Mouse (Mus musculus) forebrain, embryonic 11.5 days (tissue): ENCODE data around the gene Agap1. TPM values are rescaled to one million over a fixed set of nuclear protein-coding genes. Genes with fewer than 3 reads are reported as not detected.

Experiments
- ATAC-seq: fragments of 200-750 bp; cut with Nextera tagmentation; replicated peaks from 2 replicates; pipeline ENCODE4 v1.8.0; 2017; ENCODE audit warnings: moderate TSS enrichment; ENCODE audit not compliant: low FRiP score
- DNase-seq: peaks from one replicate; pipeline ENCODE4 v3.0.0-alpha.2; 2017; ENCODE audit warnings: low spot score
- H3K27ac ChIP-seq: fragments of 300-500 bp; sonication (generic); 2 replicates; pipeline ENCODE4 v1.5.1; 2014; ENCODE audit warnings: low read depth, low read length
- H3K27me3 ChIP-seq: fragments of 300-500 bp; sonication (generic); 2 replicates; pipeline ENCODE4 v1.6.1; 2014; ENCODE audit warnings: mild to moderate bottlenecking, low read length, mixed read lengths; ENCODE audit not compliant: control insufficient read depth, insufficient read depth
- H3K36me3 ChIP-seq: fragments of 300-500 bp; sonication (generic); 2 replicates; pipeline ENCODE4 v1.6.1; 2014; ENCODE audit warnings: mild to moderate bottlenecking, low read length, moderate library complexity, mixed read lengths; ENCODE audit not compliant: control insufficient read depth, insufficient read depth
- H3K4me1 ChIP-seq: fragments of 300-500 bp; sonication (generic); replicated peaks from 2 replicates; pipeline ENCODE4 v1.6.1; 2014; ENCODE audit warnings: low read length, mixed read lengths; ENCODE audit not compliant: control insufficient read depth, insufficient read depth
- H3K4me2 ChIP-seq: fragments of 300-500 bp; sonication (generic); 2 replicates; pipeline ENCODE4 v1.6.1; 2014; ENCODE audit warnings: low read depth, mild to moderate bottlenecking, low read length, moderate library complexity, mixed read lengths; ENCODE audit not compliant: severe bottlenecking
- H3K4me3 ChIP-seq: fragments of 300-500 bp; sonication (generic); 2 replicates; pipeline ENCODE4 v1.5.1; 2014; ENCODE audit warnings: low read depth, low read length
- H3K9ac ChIP-seq: fragments of 300-500 bp; sonication (generic); 2 replicates; pipeline ENCODE4 v1.6.1; 2014; ENCODE audit warnings: low read length
- H3K9me3 ChIP-seq: fragments of 300-500 bp; sonication (generic); 2 replicates; pipeline ENCODE4 v1.6.1; 2016; ENCODE audit warnings: low read length, mixed read lengths; ENCODE audit not compliant: control insufficient read depth
- WGBS: fragments of 180-500 bp; shearing (Covaris S2); extraction: QIAGEN DNeasy Blood & Tissue Kit; methylation state at CpG from one replicate; pipeline ENCODE4 v1.1.7; 2014; 5-methylcytosine and 5-hydroxymethylcytosine counted together
- polyA plus RNA-seq: library from polyadenylated mRNA; unstranded; fragments of >200 nt; fragmentation: Nextera tagmentation; extraction: Ambion mirVana; gene quantifications from 2 replicates; pipeline ENCODE4 v1.2.1, GENCODE M21; 2014

The Agap1 gene
- polyA plus RNA-seq, 1 experiment from 2014 or later: 36.1 TPM

DNA sequence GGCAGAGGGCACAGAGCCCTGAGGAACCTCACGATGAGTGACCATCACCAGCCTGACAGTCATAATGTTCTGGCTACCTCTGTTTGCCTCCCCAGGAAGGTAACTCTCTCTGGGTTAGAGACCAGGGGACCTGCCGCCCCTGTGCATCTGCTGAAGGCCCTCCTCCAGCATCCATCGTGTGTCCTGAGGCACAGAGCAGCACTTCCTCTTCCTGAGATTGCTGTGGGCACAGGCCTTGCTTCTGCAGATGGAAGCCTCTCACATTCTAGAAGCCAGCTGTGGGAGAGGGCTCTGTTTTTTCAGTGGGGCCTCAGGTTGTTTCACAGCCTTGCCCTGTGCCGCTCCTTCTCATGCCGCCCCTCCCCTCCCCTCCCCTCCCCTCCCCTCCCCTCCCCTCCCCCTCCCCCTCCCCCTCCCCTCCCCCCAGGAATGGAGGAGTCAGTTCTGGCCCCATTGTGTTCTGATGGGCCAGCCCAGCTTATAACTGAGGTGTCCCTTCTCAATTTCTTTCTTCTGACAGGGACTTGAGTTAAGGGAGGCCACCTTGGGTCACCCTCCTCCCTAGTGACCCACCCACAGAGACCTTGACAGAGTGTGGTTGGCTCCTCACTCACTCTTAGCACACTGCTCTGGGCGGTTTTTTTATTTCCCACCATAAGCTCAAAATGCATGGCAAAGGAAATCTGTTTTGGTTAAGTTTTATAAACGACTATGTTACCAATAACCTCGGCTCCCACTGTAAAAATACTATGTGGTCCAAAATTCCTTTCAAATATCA lies 166.6 kb downstream of the Agap1 start:
- H3K4me3 ChIP-seq: no peak overlapping the region
- H3K27ac ChIP-seq: no peak overlapping the region
- H3K4me2 ChIP-seq: no peak overlapping the region
- no peaks in the 10 kb centered on the region for H3K4me1 ChIP-seq
- DNase-seq: no peak
- ATAC-seq: no peak
- 73% methylated on average over 8 of the region's 8 CpGs for WGBS
- no peak overlapping the region for H3K9ac ChIP-seq
- H3K36me3 ChIP-seq: no peaks in the 10 kb centered on the region
- no peaks in the 10 kb centered on the region for H3K27me3 ChIP-seq
- H3K9me3 ChIP-seq: no peaks in the 10 kb centered on the region

DNA sequence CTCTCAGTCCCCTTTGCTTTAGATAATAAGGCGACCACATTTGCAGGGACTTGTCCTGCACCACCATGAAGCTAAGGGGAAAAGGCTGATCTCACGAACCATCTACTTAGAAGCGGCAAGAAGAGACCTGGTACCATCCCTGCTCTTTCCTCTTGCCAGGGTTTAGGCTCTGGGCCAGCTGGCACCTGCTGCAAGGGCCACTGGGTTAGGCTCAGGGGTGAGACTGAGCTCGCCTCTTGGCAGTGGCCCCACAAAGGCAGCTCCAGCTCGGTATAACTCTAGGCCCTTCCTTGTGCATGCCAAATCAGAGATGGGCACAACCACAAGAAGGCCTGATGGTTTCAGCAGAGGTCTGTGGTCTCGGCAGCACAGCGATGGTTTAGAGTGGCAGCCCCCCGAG lies 167.3 kb downstream of the Agap1 start:
- Histone ChIP-seq H3K36me3 (no peaks in the 10 kb centered on the region), H3K9me3 (no peaks in the 10 kb centered on the region), H3K9ac (no peak overlapping the region), H3K4me2 (no peak overlapping the region), H3K27ac (no peak overlapping the region), H3K4me3 (no peak overlapping the region), H3K4me1 (no peaks in the 10 kb centered on the region), H3K27me3 (no peaks in the 10 kb centered on the region)
- ATAC-seq: no peak
- 90% methylated on average over 8 of the region's 8 CpGs for WGBS
- no peak for DNase-seq

DNA sequence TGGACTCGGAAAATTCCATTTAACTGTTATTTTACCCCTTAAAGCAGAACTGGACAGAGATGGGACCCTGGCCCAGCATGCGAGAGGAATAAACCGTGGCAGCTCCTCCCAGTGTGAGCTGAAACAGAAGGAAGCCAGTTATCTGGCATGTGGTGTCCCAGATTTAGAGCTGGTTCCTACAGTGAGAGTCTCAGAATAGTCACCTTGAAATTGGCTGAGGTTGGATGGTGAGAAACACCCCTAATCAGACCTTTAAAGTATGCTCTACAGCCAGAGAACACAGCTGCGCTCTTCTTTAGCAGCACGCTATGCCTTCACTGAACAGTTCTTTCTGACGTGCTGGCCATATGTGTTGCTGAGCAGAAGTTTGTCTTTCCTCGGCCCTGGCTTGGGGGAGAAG lies 168.2 kb downstream of the Agap1 start:
- Histone ChIP-seq H3K36me3 (no peaks in the 10 kb centered on the region), H3K4me2 (no peak overlapping the region), H3K27me3 (no peaks in the 10 kb centered on the region), H3K4me3 (no peak overlapping the region), H3K9me3 (no peaks in the 10 kb centered on the region), H3K27ac (no peak overlapping the region), H3K9ac (no peak overlapping the region), H3K4me1 (no peaks in the 10 kb centered on the region)
- DNase-seq (no peak), ATAC-seq (no peak)
- 92% methylated on average over 7 of the region's 7 CpGs for WGBS

DNA sequence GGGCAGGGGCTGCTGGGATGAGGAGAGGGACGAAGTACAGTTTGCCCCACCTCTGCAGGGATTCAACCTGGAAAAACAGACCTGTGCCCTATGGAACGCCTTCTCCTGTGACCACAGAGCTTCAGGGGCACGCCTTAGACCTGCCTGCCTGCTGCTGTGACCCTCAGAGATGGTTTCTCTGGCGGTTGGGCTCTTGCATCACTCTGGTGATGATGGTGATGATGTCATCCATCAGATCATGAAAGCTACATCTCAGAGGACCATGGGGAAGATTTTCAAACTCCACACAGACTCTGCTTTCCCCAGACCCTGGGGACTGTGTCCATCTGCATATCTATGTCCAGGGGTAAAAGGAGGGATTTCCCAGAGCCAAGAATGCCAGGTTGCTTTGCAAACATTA lies 170.7 kb downstream of the Agap1 start:
- H3K27me3 ChIP-seq: no peaks in the 10 kb centered on the region
- no peaks in the 10 kb centered on the region for H3K9me3 ChIP-seq
- H3K9ac ChIP-seq: no peak overlapping the region
- no peak overlapping the region for H3K4me3 ChIP-seq
- ATAC-seq (no peak), DNase-seq (no peak)
- H3K36me3 ChIP-seq: no peaks in the 10 kb centered on the region
- WGBS: 89% methylated on average over 4 of the region's 4 CpGs
- no peak overlapping the region for H3K4me2 ChIP-seq
- no peak overlapping the region for H3K27ac ChIP-seq
- no peaks in the 10 kb centered on the region for H3K4me1 ChIP-seq

DNA sequence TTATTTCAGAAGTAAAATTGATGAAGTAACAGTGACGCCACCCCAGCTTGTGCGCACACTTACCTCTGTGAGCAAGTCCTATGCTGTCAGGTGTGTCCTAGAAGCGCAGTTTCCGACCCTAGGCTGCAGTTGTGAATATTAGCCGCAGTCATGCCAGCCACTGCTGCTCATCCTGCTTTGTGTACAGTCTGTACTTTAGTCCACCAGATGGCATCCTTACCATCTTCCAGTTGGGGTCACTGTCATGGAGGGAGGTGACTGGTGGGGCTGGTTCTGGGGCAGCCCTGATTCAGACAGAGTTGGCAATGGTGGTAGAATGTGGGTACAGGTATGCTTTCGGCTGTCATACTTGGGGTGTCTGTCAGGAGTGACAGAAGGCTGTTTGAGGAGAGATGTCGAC lies 171.4 kb downstream of the Agap1 start:
- H3K9me3 ChIP-seq: no peaks in the 10 kb centered on the region
- DNase-seq: no peak
- no peak for ATAC-seq
- H3K27me3 ChIP-seq: no peaks in the 10 kb centered on the region
- H3K4me2 ChIP-seq: no peak overlapping the region
- no peak overlapping the region for H3K9ac ChIP-seq
- H3K36me3 ChIP-seq: no peaks in the 10 kb centered on the region
- 93% methylated on average over 7 of the region's 7 CpGs for WGBS
- no peak overlapping the region for H3K4me3 ChIP-seq
- H3K4me1 ChIP-seq: no peaks in the 10 kb centered on the region
- H3K27ac ChIP-seq: no peak overlapping the region

DNA sequence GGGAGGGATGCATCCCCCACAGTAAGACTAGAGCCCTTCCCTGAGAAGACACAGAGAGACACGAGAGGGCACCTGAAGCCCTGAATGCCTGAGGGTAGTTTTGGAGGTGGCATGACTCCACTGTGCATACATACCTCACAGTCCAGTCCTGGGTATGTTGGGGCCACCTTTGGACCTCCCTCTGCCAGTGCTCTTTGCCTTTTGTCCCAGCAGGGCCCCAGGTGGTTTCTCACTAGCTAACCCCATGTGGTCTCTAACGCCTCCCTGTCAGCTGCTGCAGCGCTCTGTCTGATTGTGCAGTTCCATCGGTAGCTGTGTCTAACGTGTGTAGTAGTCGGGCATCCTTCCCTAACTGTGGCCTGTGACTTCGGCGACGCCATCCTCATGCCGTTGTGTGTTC lies 172.3 kb downstream of the Agap1 start:
- Histone ChIP-seq H3K4me1 (no peaks in the 10 kb centered on the region), H3K4me2 (no peak overlapping the region), H3K36me3 (no peaks in the 10 kb centered on the region), H3K9ac (no peak overlapping the region), H3K27me3 (no peaks in the 10 kb centered on the region), H3K4me3 (no peak overlapping the region), H3K9me3 (no peaks in the 10 kb centered on the region), H3K27ac (no peak overlapping the region)
- WGBS: 78% methylated on average over 10 of the region's 10 CpGs
- DNase-seq (no peak), ATAC-seq (no peak)

DNA sequence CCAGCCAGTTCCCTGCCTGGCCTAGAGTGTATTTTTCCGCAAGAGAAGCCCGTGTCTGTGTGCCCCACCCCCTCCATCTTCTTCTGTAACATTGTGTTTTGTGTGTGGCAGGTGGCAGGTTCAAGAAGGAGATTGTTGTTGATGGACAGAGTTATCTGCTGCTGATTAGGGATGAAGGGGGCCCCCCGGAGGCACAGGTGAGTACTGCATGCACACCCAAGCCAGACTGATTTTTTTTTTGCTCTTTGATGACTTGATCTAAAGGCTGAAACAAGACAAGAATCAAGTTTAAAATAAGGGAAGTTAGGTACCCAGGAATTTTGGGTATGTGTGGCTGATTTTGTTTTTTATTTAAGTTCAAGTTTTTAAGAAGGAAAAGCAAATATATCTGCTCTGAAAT lies 173.0 kb downstream of the Agap1 start:
- DNase-seq (no peak), ATAC-seq (no peak)
- H3K27ac ChIP-seq: no peak overlapping the region
- H3K27me3 ChIP-seq: no peaks in the 10 kb centered on the region
- no peaks in the 10 kb centered on the region for H3K4me1 ChIP-seq
- H3K9me3 ChIP-seq: no peaks in the 10 kb centered on the region
- no peak overlapping the region for H3K9ac ChIP-seq
- WGBS: 75% methylated on average over 3 of the region's 3 CpGs
- no peak overlapping the region for H3K4me2 ChIP-seq
- no peaks in the 10 kb centered on the region for H3K36me3 ChIP-seq
- H3K4me3 ChIP-seq: no peak overlapping the region

DNA sequence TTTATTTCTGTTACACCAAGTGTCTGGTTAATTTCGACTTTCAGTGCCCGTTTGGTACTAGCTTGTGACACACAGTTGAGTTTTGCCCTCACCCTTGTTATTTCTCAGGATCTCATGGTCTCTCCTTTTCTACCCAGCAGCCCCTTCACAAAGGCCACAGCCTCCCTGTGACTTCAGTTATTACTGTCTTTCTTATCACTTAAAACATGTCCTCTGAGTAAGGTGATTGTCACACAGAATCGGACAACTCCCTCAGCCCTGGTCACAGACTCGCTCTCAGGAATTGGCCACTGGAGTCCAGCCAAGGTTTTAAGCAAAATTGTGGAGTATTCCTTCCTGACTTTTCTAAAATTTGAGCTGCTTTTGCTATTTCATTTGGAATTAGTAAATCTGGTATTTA lies 176.2 kb downstream of the Agap1 start:
- no peaks in the 10 kb centered on the region for H3K9me3 ChIP-seq
- ATAC-seq (no peak), DNase-seq (no peak)
- no peak overlapping the region for H3K4me2 ChIP-seq
- no peak overlapping the region for H3K27ac ChIP-seq
- no peaks in the 10 kb centered on the region for H3K27me3 ChIP-seq
- no peak overlapping the region for H3K4me3 ChIP-seq
- H3K9ac ChIP-seq: no peak overlapping the region
- 87% methylated on average over 4 of the region's 4 CpGs for WGBS
- H3K4me1 ChIP-seq: no peaks in the 10 kb centered on the region
- no peaks in the 10 kb centered on the region for H3K36me3 ChIP-seq

DNA sequence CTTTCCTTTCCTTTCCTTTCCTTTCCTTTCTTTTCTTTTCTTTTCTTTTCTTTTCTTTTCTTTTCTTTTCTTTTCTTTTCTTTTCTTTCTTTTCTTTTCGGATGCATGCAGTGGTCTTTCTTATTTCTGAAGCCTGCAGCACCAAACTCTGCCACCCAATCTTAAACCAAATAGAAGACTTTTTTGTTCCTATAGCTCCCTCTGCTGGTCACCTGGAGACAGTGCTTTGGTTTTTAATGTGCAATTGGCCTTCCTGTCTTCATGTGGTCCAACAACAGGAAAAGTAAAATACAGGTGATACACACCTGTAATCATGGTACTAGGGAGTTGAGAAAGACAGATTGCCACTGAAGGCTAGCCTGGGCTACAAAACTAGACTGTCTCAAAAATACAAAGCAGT lies 177.1 kb downstream of the Agap1 start:
- DNase-seq: no peak
- H3K9ac ChIP-seq: no peak overlapping the region
- H3K9me3 ChIP-seq: no peaks in the 10 kb centered on the region
- no peaks in the 10 kb centered on the region for H3K27me3 ChIP-seq
- H3K27ac ChIP-seq: no peak overlapping the region
- H3K4me2 ChIP-seq: no peak overlapping the region
- WGBS: 39% methylated on average over 1 of the region's 1 CpGs
- no peaks in the 10 kb centered on the region for H3K36me3 ChIP-seq
- no peak overlapping the region for H3K4me3 ChIP-seq
- H3K4me1 ChIP-seq: no peaks in the 10 kb centered on the region
- ATAC-seq: no peak
